Mouse (Mus musculus): ENCODE results near the gene Dido1.
A peak's percentile ranks its signal among the peaks of the same experiment; 100 is the strongest.
"Not testable (repeated sequence)": the region's sequence is repeated elsewhere in the genome, so short reads cannot be mapped to it uniquely, and the experiment has no call there.

The Dido1 gene

DNA sequence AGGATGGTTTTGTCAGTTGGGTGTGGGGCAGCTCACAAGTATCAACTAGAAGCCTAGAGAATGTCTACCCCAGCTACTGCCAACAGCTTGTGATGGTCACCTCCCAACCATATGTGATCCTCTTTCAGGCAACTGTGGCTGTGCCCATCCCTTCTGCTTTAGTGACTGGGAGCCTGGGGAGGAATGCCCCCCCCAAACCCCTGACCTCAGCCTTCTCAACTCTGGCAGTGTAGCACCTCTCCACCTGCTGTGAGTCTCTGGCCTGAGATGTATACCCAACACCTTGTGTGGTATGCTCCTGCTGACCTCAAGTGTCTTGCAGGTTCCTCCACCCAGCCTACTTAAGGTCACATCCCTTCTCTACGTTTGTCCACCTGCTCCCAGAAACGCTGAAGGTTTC lies 14.1 kb upstream of the Dido1 start:
- DNase-seq = no peak

DNA sequence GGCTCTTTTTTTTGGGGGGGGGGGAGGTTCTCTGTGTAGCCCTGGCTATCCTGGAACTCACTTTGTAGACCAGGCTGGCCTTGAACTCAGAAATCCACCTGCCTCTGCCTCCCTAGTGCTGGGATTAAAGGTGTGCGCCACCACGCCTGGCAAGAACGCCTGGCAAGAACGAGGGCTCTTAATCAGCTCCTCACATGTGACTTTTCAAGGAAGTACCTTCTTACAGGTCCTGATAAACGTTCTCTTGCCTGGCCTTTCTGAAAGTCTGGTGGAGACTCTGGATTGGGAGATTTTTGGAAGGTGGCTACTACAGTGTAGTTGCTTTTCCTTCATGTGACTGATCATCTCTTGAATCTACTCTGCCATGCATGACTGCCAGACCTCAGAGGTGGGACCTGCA lies 12.9 kb upstream of the Dido1 start:
- not testable (repeated sequence) for DNase-seq

DNA sequence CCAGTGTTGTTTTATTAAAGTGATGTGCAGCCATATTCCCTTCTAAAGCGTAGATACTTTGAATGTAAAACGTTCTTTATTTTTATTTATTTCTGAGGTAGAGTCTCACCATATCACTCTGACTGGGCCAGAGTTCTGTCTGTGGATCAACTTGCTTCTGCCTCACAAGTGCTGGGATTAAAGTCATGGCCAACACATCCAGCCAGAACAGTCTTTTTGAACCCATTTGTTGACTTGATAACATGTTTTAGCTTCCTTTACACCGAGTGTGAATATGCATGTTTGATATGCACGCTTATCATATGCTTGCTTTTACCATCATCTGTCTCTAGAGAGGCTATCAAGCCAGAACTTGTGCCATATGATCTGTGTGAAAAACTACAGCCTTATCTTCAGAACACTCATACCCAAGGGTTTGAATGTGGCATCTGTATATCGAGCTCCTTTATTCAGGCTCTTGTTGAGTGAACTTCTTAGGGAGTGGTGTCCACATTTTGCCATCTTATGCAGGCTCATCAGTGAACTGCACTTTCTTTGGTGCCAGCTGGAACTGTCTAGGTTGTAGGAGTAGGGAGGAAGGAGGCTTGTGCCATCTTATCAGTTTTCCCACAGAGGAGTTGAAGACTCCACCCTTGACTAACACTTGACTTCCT lies 2.4 kb upstream of the Dido1 start:
- DNase-seq = no peak

DNA sequence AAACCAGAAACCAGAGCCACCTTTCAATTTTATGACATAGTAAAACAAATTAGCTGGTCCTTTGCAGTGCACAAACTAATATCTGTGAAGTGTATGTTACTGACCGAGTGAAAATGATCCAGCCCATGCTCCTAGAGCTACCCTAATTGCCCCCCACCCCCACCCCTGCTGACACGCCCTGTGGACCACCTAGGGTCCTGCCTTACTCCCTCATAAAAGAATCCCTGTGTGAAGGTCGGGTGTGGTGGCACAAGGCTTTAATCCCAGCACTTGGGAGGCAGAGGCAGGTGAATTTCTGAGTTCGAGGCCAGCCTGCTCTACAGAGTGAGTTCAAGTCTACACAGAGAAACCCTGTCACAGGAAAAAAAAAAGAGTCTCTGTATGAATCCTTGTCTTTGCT lies 1.7 kb upstream of the Dido1 start:
- DNase-seq = no peak

DNA sequence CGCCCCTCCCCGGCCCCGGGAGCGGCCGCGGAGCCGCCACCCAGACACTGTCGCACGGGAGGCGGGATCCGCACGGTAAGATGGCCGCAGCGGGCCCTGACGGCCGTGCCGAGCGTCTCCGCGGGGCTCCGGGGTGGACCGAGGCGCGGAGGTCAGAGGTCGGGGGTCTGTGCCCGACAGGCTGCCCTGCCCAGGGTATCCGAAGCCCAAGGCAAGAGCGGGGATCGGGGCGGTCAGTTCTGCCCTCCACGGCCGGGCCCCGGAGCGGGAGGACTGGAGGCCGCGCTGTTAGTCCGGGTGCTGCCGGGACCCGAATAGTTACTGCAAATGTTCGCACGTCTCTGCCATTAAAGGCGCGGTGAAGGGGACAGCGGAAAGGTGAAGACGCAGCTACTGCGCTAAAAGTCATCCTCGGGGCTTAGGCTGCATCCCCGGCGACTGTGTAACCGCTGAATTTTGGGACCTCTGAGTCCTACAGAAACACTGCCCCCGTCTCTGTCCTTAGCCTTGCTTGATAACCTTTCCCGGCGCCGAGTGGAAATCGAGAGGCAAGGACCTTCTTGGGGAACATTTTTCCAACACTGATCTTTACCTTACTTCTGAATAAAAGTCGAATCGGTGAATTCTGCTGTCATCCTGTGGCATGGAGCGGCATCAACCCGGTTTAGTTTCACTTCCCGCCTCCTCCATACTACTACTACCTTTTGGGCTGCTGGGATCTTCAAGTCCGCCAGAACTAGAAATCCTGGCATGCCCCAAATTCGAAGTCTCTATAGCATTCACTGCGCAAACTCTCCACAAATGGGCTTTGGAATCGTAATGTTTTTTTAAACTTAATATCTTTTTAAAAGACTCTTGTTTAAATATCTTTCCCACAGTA lies 717 bp upstream of the Dido1 start:
- DNase-seq = no peak

DNA sequence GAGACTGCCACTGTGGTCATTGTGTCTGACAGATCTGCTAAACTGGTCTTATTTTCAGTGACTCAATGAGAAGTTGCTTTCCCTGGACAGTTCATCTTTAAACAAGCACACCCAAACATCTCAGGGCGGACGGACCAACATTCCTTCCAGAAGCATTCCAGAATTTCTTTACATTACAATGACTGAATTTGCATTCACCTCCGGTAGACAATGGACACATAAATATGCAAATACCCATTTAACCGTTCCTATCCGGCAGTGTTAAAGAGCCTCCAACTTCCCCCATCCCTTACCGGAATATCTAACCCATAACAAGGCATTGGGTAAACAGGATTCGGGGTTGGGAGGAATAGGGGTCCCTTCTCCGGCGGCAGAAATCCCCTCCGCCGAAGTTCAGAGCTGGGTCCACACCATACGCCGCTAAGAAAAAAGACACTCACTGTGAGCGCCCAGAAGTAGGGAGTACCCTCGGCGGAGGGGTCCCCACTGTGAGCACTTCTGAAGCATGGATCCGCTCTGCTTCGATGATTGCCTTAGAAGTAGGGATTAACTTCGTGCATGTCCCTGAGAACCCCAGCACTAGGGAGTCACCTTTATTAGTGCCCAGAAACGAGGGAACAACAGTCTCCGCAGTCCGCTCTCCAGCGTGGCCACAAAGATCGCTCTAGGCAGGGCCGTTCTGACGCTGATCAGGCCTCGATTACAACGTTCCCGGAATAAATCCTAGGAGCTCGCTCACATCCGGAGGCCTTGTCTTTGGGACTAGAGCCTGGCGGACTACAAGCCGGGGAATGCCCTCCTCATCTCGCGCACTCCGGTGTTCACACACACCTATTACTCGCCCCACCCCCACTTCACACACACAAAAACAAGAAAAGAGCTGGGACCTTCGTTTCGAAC lies 526 bp downstream of the Dido1 start:
- DNase-seq = no peak

DNA sequence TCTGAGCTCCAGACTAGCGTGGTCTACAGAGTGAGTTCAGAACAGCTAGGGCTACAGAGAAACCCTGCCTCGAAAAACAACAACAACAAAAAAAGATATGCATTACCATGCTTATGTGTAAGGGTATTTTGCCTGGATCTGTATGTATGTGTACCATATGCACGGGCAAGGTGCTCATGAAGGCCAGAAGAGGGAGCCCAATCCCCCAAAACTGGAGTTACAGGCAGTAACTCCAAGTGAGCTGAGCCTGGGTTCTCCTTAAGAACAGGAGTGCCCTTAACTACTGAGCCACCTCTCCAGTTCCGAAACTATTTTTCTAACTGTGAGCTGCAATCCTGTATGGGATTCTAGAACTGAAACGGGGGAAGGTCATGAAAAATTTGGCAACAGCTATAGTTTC lies 3.8 kb downstream of the Dido1 start:
- DNase-seq = no peak

DNA sequence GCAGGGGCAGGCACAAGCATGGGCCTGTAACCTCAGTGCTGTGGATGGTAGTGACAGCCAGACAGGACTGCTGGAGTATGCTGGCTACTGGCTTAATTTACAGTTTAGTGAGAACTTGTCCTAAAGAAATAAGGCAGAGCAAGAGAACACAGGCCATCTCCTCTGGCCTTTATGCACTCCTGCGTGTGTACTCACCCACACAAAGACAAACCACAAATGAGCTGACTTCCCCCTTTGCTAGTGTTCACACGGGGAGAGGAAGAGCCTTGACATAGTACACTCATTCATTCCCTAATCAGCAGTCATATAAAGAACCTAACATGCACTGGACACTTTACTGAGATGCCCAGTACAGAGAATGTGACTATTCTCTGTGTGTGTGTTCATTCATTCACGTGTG lies 4.7 kb downstream of the Dido1 start:
- DNase-seq = no peak

DNA sequence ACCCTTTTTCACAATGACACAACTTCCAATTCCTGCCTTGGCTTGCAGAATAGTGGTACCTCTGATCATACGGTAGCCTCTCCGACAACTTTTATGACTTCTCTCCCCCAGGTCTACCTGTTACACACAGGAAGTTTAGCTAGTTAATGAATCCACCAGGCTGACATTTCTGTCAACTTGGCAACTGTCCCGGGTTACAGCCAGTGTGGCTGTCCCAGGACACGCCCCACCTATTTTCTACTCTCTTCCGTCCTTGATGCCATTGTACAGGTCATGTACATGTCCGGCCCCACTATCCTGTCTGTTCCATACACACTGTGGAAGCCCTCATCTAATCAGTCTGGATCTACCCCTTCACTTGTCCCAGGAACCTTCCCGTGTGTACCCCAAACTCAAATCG lies 5.2 kb downstream of the Dido1 start:
- no peak for DNase-seq

DNA sequence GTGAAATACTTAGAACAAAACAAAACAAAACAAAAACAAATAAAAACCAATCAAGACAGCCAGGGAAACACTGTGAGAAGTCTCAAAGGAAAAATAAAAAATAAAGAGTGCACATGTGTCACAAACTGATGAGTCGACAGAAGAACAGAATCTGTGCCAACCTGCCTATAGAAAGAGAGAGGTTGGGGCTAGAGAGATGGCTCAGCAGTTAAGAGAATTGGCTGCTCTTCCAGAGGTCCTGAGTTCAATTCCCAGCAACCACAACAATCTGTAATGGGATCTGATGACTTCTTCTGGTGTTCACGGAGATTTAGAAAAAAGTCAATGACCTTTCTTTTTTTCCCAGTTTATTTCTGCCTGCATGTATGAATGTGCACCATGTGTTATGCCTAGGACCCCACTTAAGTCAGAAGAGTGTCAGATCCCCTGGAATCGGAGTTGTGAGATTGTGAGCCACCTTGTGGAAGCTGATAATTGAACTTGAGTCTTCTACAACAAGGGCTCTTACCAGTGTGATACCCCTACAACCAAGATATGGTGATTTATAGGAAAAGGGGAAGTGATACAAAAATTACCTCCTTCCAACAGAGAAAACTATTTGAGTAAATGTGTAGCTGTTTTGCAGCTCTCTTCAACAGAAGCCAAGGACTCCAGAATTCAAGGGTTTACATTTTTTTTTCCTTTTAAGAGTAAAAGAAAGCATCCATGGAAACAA lies 6.0 kb downstream of the Dido1 start:
- no peak for DNase-seq

DNA sequence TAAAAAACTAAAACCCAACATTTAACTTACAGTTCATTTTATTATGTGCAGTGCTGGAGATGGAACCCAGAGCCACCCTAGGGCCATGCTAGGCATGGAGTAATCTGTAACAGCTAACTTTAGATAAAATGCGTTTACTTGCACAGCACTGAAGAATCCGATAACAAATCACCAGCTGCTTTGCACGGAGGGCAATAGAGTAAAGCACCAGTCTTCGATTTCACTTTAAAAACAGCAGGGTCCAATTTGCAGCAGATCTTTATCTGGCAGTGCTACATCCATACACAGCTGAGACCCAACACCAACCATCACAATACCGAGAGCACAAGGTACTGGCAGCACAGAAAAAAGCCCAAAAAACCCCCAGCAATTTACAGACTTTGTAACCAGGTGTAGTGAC lies 6.6 kb downstream of the Dido1 start:
- DNase-seq = no peak

DNA sequence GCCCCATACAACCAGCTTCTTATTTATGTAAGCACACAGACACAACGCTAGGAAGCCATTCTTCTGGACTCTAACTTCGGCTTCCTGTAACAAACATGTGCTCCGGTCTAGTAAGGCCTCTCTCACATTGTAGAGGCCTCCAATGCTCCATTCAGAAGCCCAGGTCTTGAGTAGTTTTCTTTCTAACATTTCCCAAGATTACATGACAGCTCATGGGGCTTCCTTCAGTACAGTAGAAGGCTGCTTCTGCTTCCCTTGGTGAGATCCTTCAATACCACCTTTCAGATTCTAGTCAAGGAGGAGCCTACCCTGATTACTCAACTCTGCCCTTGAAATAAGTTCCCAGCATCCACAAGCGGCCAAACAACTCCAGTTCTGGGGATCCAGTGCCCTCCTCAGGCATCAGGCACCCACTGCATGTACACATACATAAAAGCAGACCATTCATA lies 7.1 kb downstream of the Dido1 start:
- no peak for DNase-seq

DNA sequence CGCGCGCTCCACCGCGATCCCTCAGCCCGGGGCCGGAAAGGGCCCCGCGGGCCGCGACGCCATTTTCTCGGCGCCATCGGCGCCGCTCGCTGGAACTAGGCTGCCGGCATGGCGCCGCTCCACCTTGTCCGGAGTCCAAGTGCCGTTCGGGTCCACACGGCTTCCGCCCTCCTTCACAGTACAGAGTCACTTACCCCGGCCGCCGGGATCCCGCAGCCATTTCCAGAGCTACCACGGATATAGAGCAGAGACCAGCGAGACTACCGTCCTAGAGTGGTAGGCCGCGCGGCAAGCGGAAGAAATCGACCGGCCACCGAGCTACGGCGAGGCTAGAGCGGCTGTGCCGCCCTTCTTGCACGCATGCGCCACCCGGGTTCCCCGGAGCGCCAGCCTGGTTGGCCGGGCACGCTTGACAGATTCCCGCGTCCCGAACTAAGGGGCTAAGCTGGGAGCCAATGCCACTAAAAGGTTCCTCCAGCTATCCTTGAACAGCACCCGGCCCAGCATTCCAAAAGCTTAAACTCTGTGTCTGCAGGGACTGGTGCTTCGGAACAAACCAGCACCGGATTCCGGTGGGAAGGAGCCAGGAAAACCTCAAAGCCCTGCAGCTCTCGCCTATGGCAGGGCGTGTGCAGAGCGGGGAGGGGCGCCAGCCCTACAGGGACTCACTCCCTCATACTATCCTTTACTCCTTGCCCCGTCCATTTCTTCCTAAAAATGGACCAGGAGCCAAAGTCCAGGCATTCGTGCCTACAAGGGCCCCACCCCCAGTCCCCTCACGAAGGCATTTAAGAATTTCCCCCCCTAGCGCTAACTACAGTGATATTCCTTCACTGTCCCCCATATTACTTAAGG lies 7.8 kb downstream of the Dido1 start:
- peak; percentile 92 for DNase-seq

DNA sequence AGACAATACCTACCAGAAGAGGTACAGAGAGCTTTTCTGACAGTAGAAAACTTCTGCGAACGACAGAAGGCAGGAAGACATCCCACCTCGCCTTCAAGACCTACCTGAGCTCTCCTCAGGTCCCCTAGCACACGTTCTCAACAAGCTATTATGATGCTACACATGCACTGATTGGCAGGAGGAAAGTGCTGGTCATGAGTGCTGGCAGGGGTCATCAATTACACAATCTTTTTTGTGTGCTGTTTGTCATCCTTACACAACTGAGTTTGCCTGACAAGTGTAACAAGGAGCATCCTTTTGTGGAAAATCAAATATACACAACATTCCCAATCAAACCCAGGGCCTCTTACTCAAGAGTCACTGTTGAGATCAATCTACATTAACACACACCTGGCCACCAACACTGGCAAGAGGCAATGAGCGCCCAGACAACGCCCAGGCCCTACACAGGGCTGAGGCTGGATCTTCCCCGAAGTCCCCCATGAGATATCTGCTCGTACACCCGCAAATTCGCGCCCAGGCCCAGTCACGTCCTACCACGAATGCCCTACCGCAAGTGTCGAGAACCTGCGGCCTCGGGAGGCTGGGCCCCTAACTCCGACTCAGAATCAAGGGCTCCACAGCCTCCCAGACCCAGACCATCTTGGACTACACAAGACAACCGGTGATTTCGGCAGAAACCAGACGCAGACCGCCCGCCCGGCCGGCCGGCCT lies 8.6 kb downstream of the Dido1 start:
- DNase-seq = no peak

DNA sequence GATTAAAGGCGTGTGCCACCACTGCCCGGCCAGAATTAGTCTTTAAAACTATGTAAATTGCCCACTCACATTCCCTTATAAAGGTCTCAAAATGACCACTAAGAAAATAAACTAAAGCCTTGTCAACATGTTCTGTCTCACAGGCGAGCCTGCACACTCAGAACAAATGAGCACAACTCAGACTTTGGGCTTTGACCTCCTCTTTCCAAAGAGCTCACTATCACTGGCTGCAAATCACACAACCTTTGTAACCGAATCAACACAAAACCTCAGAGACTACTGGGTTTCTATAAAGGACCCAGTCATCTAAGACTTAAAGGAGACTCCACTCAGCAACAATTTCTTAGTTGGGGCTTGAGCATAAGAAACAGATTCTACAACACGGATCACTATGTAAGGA lies 9.3 kb downstream of the Dido1 start:
- no peak for DNase-seq

DNA sequence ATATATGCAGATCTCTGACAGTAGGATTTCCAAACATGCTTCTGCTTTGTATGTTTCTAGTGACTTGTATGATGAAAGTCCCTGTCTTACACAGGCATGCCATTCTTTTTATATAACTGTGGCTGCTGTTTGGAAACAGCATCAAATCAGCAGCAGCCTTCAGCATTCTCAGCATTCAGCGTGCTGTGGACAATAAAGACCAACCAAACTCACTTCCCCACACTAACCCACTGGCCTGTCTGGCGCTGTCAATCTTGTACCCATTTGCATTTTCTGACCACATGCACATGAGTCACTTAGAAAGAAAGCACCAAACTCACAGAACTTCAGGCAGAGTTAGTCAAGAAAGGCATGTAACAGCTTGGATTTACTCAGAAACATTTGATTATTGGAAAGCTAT lies 14.6 kb downstream of the Dido1 start:
- DNase-seq = no peak

DNA sequence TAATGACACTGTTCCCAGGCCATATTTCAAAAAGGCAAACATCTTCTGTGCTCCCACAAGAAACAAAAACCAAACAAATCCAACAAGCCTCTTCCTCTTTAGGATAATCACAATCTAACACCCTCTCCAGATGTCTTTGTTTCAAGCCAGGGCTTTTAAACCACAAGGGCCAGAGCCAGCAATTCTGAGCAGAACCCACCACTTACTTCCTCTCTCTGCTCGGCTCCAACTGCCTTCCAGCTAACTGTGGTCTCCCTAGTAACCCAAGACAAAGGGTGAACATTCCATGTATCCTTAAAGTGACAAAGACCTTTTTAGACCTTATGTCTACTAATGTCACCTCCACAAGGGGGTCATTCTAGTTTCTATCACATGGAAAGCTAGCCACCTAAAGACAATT lies 17.2 kb downstream of the Dido1 start:
- no peak for DNase-seq

DNA sequence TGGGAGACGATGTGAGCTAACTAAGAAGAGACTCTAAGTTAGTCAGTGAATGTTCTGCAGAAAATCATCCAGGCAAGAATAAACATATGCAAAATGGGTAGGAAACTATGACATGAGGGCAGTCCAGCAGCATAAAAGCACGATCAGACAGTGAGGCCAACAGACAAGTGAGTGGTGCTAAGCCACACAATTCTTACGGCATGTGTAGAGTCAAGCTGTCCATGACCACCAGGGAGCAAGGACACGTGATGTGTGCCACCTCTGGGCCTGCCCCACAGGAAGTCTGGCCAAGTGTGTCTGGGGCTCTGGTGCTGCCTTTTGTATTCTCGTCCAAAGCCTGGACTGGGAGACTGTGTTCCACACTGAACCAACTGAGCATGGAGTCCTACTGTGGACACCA lies 20.0 kb downstream of the Dido1 start:
- DNase-seq = no peak

DNA sequence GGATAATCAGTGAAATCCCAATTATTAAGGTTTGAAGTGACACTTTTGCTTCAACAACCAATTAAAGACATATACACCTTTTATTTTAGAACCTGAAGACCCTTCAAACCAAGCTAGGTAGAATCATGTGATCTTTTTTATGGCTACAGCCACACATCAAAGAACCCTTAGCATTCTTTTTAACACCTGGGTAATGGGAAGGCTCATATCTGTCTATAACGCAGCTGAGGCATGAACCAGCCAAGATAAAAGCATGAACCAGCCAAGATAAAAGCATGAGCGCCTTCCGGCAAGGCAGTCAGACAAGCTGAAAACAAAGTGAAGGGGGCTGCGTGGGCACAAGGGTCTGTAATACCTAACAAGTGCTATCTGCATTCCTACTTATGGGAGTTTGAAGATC lies 25.8 kb downstream of the Dido1 start:
- no peak for DNase-seq

DNA sequence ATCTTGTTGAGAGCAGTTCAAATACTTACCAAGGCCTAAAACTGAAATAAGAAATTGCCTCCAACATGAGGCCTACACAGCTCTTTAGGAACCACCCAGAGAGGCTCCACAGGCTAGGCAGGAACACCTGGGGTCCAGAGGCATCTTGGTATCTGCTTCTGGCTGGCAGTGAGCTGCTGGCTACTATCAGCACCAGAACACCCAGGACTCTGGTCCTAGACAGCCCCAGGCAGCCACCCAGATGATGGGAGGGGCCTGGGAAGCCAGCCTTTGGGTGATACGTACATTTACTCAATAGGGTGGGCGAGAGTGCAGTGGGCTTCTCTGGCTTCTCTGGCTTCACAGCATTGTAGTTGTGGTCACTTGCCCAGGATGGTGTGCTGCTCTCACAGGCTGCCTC lies 26.3 kb downstream of the Dido1 start:
- no peak for DNase-seq

DNA sequence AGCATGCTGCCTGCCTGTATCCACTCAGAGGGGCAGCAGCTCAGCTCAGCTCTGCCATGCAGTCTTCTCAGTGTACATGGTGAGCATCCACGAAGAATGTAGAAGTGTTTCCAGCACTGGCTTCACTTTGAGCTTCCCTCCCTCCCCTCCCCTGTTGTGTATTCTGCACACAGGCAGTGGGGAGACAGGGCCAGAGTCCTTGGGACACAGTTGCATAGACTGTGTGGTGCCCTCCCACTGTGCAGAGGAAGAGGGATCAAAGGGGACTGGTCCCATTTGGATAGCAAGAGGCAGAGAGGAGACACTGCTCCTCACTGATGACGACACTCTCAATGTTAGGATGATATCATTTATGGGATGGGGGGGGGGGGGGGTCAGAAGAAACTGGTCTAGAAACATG lies 28.6 kb downstream of the Dido1 start:
- DNase-seq = no peak
